Mouse (Mus musculus): ENCODE measurements around the gene Zdhhc12. TPM values are rescaled to one million over a fixed set of nuclear protein-coding genes. Genes with fewer than 3 reads are reported as not detected.

Zdhhc12 gene
- total and polyA plus RNA-seq, 3 experiments, result 2.8 to 15.8 (median 3.6) TPM

GRCm38 (mm10) chr2:30084113-30084512 is 9.3 kb downstream of the Zdhhc12 start:
- no peaks in the 10 kb centered on the region; the same call in 1 of the 2 replicates for H3K4me1 ChIP-seq (ENCODE audit: control insufficient read depth, insufficient read depth, low read length)
- H3K4me3 ChIP-seq, result no peak overlapping the region
- intact Hi-C loops (cut with DNase I), result no loop called here
- H3K27me3 ChIP-seq (ENCODE audit: control insufficient read depth, insufficient read depth, low read length), result no peaks in the 10 kb centered on the region
- no peak overlapping the region for H3K9ac ChIP-seq (ENCODE audit: low read depth, low read length)
- no peaks in the 10 kb centered on the region for H3K36me3 ChIP-seq (ENCODE audit: control insufficient read depth, insufficient read depth, low read length)
- TF ChIP-seq POLR2A (IDR thresholded peaks at IDR 0.05; ENCODE audit: insufficient read depth, low read depth, low read length) (no peak), EP300 (IDR thresholded peaks at IDR 0.05; ENCODE audit: insufficient read depth, low read depth, low read length) (no peak), CTCF (IDR thresholded peaks at IDR 0.05) (no peak)
- no peaks in the 10 kb centered on the region for H3K79me2 ChIP-seq (replicated peaks; ENCODE audit: control insufficient read depth, insufficient read depth, low read length)
- 67% methylated on average over 5 of the region's 5 CpGs for WGBS
- H3K27ac ChIP-seq, result no peak overlapping the region
- DNase-seq, result no peak

GRCm38 (mm10) chr2:30080181-30080800 is 13.2 kb downstream of the Zdhhc12 start:
- 77% methylated on average over 15 of the region's 15 CpGs for WGBS
- intact Hi-C loops (cut with DNase I), result no loop called here
- Histone ChIP-seq H3K36me3 (ENCODE audit: control insufficient read depth, insufficient read depth, low read length) (no peaks in the 10 kb centered on the region), H3K4me1 (ENCODE audit: control insufficient read depth, insufficient read depth, low read length) (peaks cover 5% of the 10 kb centered on the region), H3K79me2 (replicated peaks; ENCODE audit: control insufficient read depth, insufficient read depth, low read length) (no peaks in the 10 kb centered on the region), H3K4me3 (no peak overlapping the region), H3K9ac (ENCODE audit: low read depth, low read length) (no peak overlapping the region), H3K27me3 (ENCODE audit: control insufficient read depth, insufficient read depth, low read length) (no peaks in the 10 kb centered on the region), H3K27ac (peak overlapping the region; percentile 20; the same call in 1 of the 2 replicates)
- TF ChIP-seq EP300 (IDR thresholded peaks at IDR 0.05; ENCODE audit: insufficient read depth, low read depth, low read length), result no peak
- no peak for TF ChIP-seq CTCF (IDR thresholded peaks at IDR 0.05)
- no peak for DNase-seq

GRCm38 (mm10) chr2:30078760-30079159 is 14.7 kb downstream of the Zdhhc12 start:
- Histone ChIP-seq H3K79me2 (replicated peaks; ENCODE audit: control insufficient read depth, insufficient read depth, low read length) (no peaks in the 10 kb centered on the region), H3K27me3 (ENCODE audit: control insufficient read depth, insufficient read depth, low read length) (no peaks in the 10 kb centered on the region), H3K4me1 (ENCODE audit: control insufficient read depth, insufficient read depth, low read length) (peaks cover 5% of the 10 kb centered on the region), H3K4me3 (peak overlapping the region; percentile 33), H3K36me3 (ENCODE audit: control insufficient read depth, insufficient read depth, low read length) (no peaks in the 10 kb centered on the region), H3K27ac (peak overlapping the region; percentile 91), H3K9ac (ENCODE audit: low read depth, low read length) (peak overlapping the region; percentile 58)
- 62% methylated on average over 4 of the region's 4 CpGs for WGBS
- TF ChIP-seq POLR2A (IDR thresholded peaks at IDR 0.05; ENCODE audit: insufficient read depth, low read depth, low read length) (no peak), EP300 (IDR thresholded peaks at IDR 0.05; ENCODE audit: insufficient read depth, low read depth, low read length) (no peak), CTCF (IDR thresholded peaks at IDR 0.05) (no peak)
- DNase-seq, result no peak
- intact Hi-C loops (cut with DNase I), result loop anchor here (1.0 kb wide), 1 partner anchor 15 kb away; the partner anchor contains the start of gene Zdhhc12

GRCm38 (mm10) chr2:30078349-30078712 is 15.1 kb downstream of the Zdhhc12 start:
- H3K27me3 ChIP-seq (ENCODE audit: control insufficient read depth, insufficient read depth, low read length), result no peaks in the 10 kb centered on the region
- H3K36me3 ChIP-seq (ENCODE audit: control insufficient read depth, insufficient read depth, low read length), result no peaks in the 10 kb centered on the region
- H3K27ac ChIP-seq, result peak overlapping the region; percentile 91
- 29% methylated on average over 10 of the region's 10 CpGs for WGBS
- H3K4me3 ChIP-seq, result peak overlapping the region; percentile 67
- H3K4me1 ChIP-seq (ENCODE audit: control insufficient read depth, insufficient read depth, low read length), result peaks cover 5% of the 10 kb centered on the region
- H3K79me2 ChIP-seq (replicated peaks; ENCODE audit: control insufficient read depth, insufficient read depth, low read length), result no peaks in the 10 kb centered on the region
- TF ChIP-seq CTCF (IDR thresholded peaks at IDR 0.05) (no peak), POLR2A (IDR thresholded peaks at IDR 0.05; ENCODE audit: insufficient read depth, low read depth, low read length) (0 out of 2 replicates have a peak, but pooled peaks have one; percentile 17), EP300 (IDR thresholded peaks at IDR 0.05; ENCODE audit: insufficient read depth, low read depth, low read length) (0 out of 2 replicates have a peak, but pooled peaks have one; percentile 11)
- H3K9ac ChIP-seq (ENCODE audit: low read depth, low read length), result peak overlapping the region; percentile 28; the same call in 1 of the 2 replicates
- peak; percentile 70 to 80 for DNase-seq
- intact Hi-C loops (cut with DNase I), result loop anchor here (1.0 kb wide), 1 partner anchor 15 kb away; the partner anchor contains the start of gene Zdhhc12

- no peaks in the 10 kb centered on the region for H3K36me3 ChIP-seq (ENCODE audit: control insufficient read depth, insufficient read depth, low read length)
- no peaks in the 10 kb centered on the region for H3K79me2 ChIP-seq (replicated peaks; ENCODE audit: control insufficient read depth, insufficient read depth, low read length)
- H3K27ac ChIP-seq, result peak within 1 kb of the TSS; percentile 91
- under 1% methylated on average over 53 of the region's 53 CpGs for WGBS
- H3K4me3 ChIP-seq, result peak within 1 kb of the TSS; percentile 67
- DNase-seq, result peak; percentile 88 to 93
- TF ChIP-seq POLR2A (IDR thresholded peaks at IDR 0.05; ENCODE audit: insufficient read depth, low read depth, low read length) (0 out of 2 replicates have a peak, but pooled peaks have one; percentile 32), EP300 (IDR thresholded peaks at IDR 0.05; ENCODE audit: insufficient read depth, low read depth, low read length) (peak; percentile 27; the same call in 1 of the 2 replicates), CTCF (IDR thresholded peaks at IDR 0.05) (peak; percentile 65)
- H3K27me3 ChIP-seq (ENCODE audit: control insufficient read depth, insufficient read depth, low read length), result no peaks in the 10 kb centered on the region
- peak within 1 kb of the TSS; percentile 55 for H3K9ac ChIP-seq (ENCODE audit: low read depth, low read length)
- intact Hi-C loops (cut with DNase I), result loop anchor here (1.0 kb wide), 1 partner anchor 16 kb away; the partner anchor contains the start of gene Zdhhc12
- H3K4me1 ChIP-seq (ENCODE audit: control insufficient read depth, insufficient read depth, low read length), result peaks cover 5% of the 10 kb centered on the region
Measured at GRCm38 (mm10) chr2:30077502-30078348, 15.7 kb downstream of the Zdhhc12 start, which contains the start of gene Pkn3. Pkn3 (plus strand) TSS chr2:30077684.
